Mouse (Mus musculus) heart, postnatal 25 days (tissue): ENCODE results near the gene Vsig4. TPM values are rescaled to one million over a fixed set of nuclear protein-coding genes. Genes with fewer than 3 reads are reported as not detected.
"Not testable (repeated sequence)": the region's sequence is repeated elsewhere in the genome, so short reads cannot be mapped to it uniquely, and the experiment has no call there.

Source experiments
- DNase-seq: peaks from one replicate; pipeline ENCODE4 v3.0.0; 2022; ENCODE audit warnings: low spot score
- intact Hi-C: fragments of 180-260 bp; cut with DNase I; formaldehyde crosslinking; loops from one replicate; pipeline ENCODE4 v1.15.1; 2025
- microRNA-seq: library from miRNA; unstranded; fragments of <30 nt; microRNA quantifications from one replicate; pipeline ENCODE4 v1.2.0, GENCODE M21; 2022
- total RNA-seq, 2 experiments: library from RNA; stranded (reverse); gene quantifications; 2 replicates each; pipeline ENCODE4 v1.2.3; 2021

Vsig4 gene
- total RNA-seq, result 1 to 10 TPM in 1 of 2 experiments, under 1 TPM in 1; 0.75 to 1.1 TPM

DNA sequence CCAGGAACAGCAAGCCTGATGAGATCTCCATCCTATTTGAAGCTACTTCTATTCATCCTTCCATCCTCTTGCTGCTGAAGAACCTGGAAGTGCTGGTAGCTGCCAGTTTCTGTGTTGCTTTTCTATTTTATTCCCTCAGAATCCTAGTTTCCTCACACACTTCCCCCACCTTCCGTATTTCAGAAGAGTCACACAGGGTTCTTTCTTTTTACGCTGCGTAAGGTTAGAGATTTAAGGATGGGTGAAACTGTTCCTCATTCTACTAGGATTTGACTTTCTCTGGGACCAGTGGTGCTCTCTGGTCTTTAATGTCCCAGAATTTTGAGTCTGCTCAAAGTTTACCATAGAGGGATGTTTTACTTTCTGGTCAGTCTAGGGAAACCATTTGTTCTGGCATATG is at the start of gene Vsig4:
Gene Vsig4 (minus strand): TSS at position 101 of the 400 bp plus-strand sequence.
- intact Hi-C loops, result no loop called here
- no peak for DNase-seq

DNA sequence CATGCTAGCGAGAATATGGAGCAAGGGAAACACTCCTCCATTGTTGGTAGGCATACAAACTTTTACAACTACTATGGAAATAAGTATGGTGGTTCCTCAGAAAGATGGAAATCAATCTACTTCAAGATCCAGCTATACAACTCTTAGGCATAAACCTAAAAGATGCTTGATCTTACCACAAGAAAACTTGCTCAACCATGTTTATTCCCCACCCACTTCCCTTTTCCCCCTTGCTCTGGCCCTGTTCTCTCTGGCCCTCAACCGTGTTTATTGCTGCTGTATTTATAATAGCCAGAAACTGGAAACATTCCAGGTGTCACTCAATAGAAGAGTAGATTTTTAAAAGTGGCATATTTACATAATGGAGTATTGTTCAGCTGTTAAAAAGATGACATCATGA is 45.9 kb upstream of the Vsig4 start:
- no peak for DNase-seq
- intact Hi-C loops, result no loop called here

DNA sequence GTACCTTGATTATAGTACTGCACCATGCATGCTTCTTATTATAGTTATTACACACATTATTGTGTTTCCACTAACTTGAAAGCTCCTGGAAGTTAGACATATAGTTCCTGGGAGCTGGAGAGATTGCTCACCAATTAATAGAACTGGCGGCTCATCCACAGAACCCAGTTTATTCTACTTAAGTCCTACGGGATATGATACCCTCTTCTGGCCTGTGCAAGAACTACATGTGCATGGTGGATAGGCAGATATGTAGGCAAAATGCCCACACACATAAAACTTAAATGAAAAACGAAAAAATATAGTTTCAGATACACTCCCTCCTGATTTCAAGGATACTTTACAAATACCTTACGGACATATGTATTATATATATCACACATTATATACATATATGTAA is 36.5 kb upstream of the Vsig4 start:
- intact Hi-C loops, result loop anchor here (5.0 kb wide), 1 partner anchor 322 kb away; no protein-coding TSS in a partner anchor
- DNase-seq, result no peak

DNA sequence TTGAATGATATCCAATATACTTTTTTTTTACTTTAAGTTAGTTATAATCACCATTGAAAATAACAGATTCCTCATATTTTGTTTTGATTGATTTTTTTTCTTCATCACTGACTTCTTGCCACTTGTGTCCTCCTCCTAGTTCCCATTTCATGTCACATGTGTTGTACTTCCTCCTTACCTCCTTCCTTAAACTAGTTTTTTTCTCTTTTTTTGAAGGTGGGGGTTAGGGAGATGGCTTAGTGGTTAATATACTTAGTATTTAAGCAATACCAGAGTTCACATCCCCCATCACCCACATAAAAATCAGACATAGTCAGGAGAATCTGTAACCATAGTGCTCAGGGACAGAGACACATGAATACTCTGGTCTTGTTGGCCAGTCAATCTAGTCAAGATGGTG is 36.7 kb downstream of the Vsig4 start:
- intact Hi-C loops, result no loop called here
- no peak for DNase-seq

- no peak for DNase-seq
- intact Hi-C loops, result no loop called here
Observed at GRCm38 (mm10) chrX:96239644-96240043, 53.6 kb downstream of the Vsig4 start.

DNA sequence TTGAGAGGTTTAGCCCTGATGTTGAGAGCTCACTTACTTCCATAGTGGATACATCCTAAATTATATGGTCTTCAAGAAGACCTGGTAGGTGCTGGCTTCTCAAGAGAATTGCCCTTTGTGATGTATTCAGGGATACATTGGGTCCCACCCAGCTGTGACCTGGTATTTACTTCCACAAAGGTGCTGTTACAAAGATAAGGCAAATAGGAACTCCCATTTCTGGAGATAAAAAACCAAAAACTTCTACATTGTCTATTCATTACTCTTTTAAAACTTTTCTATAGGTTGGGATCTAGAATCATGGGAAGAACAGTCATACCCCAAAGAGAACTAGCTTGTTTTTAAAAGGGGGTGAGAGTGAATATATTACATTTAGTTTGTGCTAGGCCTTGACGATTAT is 54.2 kb downstream of the Vsig4 start:
- intact Hi-C loops, result no loop called here
- DNase-seq, result no peak

DNA sequence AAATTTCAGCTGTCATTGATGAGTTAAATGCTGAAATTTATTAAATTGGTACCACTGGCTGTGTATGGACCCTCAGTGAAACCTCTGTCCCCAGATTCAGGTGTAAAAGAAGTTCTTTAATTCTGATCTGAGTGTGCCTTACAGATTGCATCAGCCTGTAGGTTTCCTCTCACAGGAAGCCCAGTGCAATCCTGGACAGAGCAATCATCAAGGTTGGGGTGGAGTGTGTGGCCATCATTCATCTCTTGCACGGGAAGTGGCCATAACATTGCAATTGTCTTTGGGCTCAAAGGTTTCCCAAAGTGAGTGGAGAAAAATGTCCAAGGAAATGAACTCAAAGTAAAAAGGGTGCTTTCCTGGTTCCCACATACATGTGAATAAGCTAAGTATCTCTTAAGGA is 57.5 kb downstream of the Vsig4 start:
- no peak for DNase-seq
- intact Hi-C loops, result no loop called here

- DNase-seq, result no peak
- intact Hi-C loops, result no loop called here
Observed at GRCm38 (mm10) chrX:96227030-96227429, 66.2 kb downstream of the Vsig4 start.

GRCm38 (mm10) chrX:96225474-96225873 is 67.8 kb downstream of the Vsig4 start:
- DNase-seq, result no peak
- intact Hi-C loops, result no loop called here

DNA sequence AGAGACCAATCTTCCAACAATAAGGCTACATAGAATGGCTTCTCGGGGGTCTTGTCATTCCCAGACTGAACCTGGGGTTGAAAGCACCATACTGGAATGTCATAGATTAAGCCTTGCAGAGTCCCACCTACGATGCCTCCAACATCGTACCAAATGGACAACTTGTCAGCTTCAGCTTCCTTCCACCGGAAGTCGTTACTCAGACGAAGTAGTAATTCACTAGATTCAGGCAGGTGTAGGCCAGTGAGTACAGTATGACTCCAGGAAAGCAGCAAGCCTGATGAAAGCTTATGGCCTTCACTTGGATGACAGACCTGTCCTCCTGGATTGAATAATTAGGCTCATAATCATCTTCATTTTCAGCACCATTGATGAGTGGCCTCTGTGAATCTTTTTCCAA is 69.0 kb downstream of the Vsig4 start:
- intact Hi-C loops, result no loop called here
- no peak for DNase-seq

- intact Hi-C loops, result no loop called here
- DNase-seq, result no peak
Observed at GRCm38 (mm10) chrX:96218088-96218487, 75.2 kb downstream of the Vsig4 start.

DNA sequence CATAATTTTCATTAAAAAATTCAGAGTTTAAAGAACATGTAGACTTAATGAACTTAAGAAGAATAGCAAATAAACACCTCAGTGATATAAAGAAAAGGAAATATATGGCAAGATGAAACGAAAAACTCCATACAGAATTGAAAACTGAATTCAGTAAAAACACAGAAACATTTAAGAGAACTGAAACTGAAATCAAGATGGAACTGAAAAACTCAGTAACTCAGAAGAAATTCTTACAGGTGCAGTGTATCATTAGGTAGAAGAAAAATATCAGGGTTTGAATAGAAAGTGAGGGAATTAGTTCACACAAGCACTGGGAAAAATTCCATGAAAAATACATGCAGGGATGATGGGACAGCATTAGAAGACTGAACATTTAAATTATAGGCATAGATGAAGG is 86.4 kb downstream of the Vsig4 start:
- intact Hi-C loops, result no loop called here
- no peak for DNase-seq

GRCm38 (mm10) chrX:96205143-96205542 is 88.1 kb downstream of the Vsig4 start:
- intact Hi-C loops, DNase-seq: not testable (repeated sequence)

Small RNAs within 50 kb of the gene (microRNA-seq; reads per million reads assigned to microRNA genes)
- gene Mir223, result 198 reads per million, percentile 65 among the genes with 10 or more reads in this experiment

Other genes starting within 250 kb of the Vsig4 start
- 100 to 1,000 TPM; 124 to 133 TPM for gene Msn, start 197.4 kb downstream of the Vsig4 start, total RNA-seq
- gene Heph, start 161.9 kb upstream of the Vsig4 start, total RNA-seq, result 1 to 10 TPM; 3.0 to 3.5 TPM
- not detected for gene Hsf3, start 162.9 kb upstream of the Vsig4 start, total RNA-seq